Mouse (Mus musculus) fat pad, adult 2 months (tissue): ENCODE measurements around the gene Ica1.

ENCODE experiments used
- DNase-seq: peaks from one replicate; pipeline ENCODE4 v3.0.0-alpha.2; 2011; ENCODE audit warnings: low read depth, low spot score; ENCODE audit errors: extremely low read depth

Gene Ica1

DNA sequence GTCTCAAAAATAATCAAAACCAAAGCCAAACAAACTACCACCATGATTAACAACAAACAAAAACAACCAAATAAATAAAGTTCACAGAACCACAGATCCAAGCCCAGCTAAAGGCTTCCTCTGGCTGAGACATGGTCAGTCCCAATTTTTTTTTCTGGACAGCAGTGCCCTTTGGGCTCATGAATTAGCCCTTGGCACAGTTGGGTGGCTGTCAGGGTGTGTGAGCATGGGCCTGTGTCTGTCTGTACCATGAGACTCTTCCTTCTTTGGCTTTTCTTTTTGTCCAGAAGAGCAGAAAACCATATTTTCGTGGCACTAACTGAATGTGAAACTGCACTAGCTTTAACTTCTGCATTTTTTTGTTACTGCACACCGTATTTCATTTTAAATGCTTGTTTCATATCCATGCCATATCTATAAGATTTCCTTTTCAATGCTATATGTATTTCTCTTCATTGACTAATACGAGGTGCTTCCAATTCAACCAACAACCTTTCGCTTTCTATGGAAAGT, 34.0 kb downstream of the Ica1 start:
- no peak for DNase-seq

DNA sequence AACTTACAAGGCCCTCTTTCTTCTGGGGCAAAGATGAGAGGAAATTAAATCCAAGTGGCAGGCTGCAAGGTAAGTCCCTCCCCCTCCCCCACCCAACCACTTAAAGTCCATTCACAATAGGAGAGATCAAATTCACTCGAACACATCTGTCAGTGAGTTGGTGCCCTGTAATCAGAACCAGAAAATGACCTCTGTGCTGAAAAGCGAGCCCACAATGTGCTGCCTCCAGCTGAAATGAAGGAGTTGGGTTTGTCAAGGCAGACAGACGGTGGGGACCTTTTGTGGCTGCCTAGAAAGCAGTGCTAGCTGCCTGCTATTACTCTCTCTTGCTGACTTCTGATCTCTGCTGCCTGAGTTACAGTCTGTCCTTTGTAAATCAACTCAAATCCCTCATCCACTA, 35.8 kb downstream of the Ica1 start:
- DNase-seq, result no peak

DNA sequence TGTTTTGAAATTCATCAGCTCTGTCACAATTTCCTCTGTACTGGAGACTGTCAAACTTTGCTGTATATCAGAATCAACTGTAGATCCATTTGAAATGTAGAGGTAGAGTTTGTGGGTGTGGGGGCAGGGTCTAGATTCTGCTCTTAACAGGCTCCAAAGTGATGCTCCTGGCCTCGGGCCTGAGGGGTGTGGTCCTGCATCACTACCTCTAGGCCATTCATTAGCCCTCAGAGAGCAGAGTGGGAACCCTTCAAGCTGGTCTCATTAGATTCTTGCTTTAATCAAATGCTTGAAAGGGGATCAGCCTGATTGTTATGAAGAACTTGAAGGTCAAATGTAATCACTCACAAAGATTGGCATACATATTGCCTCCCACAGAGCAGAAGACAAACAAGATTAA, 36.6 kb downstream of the Ica1 start:
- no peak for DNase-seq

DNA sequence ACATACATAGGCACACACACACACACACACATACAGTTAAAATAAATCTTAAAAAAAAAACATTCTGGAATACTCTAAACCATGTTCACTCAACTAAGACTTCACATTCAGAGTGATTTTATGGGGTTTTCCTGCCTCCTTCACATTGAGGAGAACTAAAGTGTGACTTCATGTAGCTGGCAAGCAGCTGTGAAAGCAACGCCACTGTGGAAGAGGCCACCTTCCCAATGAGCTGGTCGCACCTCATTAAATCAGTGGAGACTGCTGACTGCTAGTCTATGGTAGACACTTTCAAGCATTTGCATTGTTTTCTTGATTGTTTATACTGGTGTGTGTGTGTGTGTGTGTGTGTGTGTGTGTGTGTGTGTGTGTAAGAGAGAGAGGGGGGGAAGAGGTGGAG, 38.2 kb downstream of the Ica1 start:
- no peak for DNase-seq

DNA sequence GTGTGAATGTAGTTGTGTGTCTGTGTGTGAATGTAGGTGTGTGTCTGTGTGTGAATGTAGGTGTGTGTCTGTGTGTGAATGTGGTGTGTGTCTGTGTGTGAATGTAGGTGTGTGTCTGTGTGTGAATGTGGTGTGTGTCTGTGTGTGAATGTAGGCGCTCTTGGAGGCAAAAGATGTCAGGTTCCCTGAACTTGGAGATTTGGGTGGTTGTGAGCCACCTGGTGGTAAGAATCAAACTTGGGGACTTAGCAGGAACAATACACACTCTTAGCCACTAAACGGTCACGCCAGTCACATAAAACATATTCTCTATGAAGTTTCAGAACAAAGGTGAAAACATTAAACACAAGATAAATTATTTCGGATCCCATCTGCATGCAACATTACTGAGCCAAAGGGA, 39.9 kb downstream of the Ica1 start:
- DNase-seq, result no peak

DNA sequence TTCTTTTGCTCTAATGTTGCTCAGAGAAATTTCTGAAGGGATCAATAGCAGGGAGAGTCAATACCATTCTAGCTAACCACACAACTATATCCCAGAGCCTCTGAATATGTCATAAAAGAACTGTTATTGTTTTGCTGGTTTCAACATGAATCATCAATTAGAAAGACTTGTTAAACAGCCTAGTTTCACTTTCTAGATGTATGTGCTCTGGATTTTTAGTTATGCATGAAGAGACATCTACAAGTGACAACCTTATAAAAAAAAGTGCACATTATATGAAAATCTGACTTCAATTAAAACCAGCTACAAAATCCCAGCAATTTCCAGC, 41.8 kb downstream of the Ica1 start:
- DNase-seq, result no peak

DNA sequence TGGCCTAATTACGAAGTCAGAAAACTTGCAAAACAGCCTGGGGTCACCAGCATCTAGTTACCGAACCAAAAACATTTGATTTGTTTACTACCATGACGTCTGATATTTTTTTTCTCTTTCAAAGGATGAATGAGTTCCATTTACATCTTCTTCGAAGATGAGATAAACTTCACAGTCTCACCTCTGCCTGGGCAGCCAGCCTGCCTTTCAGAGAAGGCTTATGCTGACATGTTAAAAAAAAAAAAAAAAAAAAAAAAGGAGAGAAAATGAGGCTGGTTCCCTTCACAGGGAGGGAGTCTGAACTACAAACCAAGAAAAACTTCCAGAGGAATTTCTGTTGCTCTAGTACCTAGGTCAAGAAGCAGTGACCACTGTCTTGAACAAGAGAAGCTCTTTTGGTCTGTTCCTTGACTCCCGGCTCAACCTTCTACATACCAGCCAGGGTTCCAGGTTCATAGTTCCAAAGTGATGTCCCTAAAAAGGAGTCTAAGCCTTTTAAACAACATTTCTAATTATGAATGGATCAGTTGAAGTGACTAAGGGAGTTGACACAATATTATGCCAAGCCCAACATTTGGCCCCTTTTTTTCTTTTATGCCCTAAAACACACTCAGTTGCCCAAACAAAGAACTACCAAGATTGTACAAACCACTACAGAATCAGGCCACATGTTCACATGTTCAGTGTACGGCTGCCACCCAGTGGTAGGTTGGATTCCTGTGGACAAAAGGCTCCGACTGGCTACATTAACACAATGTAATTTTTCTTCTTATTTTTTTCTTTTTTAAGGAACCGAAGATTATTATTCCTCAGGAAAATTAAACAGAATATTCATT, 42.4 kb downstream of the Ica1 start:
- no peak for DNase-seq

DNA sequence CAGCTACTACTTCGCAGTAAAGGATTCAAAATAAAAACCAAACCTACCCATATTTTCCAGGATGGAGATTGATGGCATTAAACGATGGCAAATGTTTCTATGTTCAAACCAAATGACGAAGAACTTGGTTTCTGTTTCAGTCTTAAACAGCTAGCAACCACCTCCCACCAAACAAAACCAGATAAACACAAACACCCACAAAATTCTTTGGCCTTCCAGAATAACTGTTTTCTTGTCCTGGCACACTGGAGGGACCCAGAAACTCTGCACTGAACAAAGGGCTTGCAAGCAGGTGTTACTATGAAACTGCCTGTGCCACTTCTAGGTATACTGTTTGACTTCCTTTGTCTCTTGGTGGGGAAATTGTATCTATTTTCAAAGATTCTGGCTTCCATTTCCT, 43.2 kb downstream of the Ica1 start:
- DNase-seq, result no peak

DNA sequence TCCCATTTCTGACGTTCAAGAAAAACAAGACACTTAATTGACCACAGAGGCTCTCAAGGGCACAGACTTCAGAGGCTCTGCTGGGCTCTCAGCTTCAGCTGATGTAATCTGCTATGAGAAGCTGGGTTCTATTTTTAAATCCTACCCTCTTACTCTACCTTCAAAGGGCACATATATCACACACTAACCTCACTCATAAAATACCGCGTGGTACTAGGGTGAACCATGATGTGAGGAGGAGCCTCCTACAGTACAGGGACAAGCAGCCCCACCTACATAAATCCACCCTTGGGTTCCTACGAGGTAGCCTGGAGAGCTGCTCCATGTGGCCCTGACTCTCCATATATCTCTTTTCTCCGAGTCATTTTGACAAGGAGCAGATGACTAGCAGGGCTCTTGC, 45.8 kb downstream of the Ica1 start:
- no peak for DNase-seq

DNA sequence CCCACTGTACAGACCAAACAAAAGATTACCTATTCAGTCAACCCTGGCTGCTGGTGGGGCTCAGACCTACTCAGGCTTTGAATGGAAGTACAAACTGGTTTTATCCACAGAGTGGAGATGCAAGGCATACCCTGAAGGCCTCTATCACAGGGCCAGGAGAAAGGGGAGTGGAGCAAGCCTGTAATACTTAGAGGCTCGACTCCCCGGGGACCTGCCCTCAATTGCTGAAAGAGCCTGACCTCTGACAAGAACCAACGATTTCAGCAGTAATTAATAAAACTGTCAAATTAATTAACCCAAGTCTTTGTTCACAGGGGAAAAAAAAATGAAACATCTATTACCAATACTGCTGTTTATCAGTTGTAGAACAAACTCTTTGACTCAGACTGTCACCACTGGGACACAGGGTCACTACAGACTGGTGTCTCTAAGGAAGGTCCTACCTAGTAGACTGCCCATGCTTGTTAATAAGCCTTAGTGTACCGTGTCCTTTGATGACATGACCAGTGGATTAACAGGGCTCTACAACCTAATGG, 46.6 kb downstream of the Ica1 start:
- no peak for DNase-seq

DNA sequence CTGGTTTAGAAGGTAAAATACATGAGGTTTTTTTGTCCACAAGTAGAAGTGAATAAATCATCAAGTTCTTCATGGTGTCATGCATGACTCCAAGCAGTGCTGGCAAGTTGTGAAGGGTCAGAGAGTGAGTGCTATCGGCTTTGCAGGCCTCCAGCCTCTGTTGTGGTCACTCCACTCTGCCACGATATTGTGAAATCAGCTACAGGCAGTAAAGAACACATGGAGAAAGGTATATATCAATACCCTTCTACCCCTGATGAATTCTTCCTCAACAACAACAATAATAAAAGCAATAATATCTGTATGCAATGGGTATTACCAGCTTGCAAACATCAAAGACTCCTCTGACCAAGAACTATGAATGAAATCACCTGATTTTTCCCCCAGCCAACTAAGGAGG, 47.9 kb downstream of the Ica1 start:
- DNase-seq, result no peak

DNA sequence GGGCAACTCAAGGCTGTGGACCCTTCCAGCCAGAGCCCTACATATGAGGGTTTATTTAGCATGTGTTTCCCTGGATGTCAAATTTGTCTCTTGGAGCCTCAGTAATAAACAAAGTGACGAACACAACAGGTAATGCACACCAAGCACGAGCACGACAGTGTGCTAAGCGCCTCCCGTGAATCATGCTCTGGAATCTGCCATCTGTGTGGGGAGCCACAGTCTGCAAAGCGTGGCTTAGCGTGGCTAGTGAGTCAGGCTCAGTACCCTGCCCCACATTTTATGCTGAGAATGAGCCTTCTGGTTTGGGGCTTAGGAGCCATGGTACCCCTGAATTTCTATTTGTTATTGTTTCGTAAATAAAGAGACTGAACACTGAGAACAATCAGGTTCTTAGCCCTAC, 50.5 kb downstream of the Ica1 start:
- DNase-seq, result no peak

DNA sequence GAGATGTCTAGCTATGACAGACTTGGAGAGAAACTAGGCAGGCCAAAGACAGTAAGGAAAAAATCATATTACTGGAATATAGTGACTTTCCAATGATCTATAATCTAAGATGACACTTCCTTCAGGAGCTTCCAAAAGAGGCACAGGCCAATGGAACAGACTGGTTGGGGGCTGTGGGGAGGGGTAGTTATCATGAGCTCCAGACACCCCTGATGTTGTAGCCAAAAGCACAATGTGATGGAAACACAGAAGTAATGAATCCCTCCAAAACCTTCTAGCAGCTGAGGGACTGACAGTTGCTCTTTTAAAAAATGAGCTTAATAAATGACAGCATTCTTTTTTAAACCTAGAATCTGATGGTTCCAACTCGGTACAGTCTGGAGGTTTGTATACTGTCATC, 52.7 kb downstream of the Ica1 start:
- no peak for DNase-seq

DNA sequence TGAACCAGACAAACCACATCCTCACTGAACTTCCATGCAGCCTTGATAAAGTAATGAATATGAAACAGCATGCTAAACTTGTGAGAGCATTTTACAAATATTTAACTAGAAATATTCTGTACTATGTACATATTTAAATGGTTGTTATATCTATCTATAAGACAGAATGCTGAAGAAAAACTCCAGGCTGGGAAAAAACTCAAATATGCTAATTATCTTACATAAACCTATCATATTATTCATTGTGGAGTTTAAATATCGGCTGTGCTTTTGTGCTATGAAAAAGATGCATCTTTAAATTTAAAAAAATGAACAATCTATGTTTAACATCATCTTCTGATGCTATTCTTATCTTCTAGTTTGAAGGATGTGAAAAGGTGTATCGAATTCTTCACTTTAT, 58.6 kb downstream of the Ica1 start:
- no peak for DNase-seq

DNA sequence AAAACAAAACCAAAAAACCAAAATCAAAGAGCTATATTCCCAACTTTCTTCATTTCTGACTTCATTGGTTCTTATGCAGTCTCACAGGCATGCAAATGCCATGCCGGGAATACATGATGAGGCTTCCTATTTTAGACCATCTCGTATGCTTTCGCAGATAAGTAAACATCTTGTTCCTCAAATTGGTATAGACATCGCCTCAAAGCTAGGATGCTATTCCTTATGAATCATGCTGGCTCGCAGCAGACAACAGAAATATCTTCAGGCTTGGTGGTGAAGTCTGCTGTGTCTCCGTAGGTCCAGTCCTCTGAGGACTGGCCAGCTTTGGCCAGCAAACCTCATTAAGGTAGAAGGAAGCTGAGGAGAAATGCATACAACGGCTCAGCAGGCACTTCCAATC, 60.3 kb downstream of the Ica1 start:
- DNase-seq, result no peak

DNA sequence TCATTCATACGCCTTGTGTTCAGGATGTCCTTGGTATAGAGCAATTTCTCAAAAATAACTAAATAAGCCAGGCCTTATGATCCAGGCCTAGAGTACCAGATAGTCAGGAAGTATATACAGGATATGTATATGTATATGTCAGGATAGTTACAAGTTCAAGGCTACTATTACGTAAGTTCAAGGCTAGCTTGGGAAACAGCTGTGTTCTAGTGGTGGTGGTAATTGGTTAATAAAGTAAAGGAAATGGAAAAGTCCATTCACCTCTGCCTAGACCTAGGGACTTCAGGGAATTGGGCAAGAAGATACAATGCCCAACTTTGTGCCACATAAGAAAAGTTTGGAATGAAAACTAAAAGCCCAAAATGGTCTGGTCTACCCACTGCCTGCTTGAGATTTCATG, 61.7 kb downstream of the Ica1 start:
- no peak for DNase-seq

DNA sequence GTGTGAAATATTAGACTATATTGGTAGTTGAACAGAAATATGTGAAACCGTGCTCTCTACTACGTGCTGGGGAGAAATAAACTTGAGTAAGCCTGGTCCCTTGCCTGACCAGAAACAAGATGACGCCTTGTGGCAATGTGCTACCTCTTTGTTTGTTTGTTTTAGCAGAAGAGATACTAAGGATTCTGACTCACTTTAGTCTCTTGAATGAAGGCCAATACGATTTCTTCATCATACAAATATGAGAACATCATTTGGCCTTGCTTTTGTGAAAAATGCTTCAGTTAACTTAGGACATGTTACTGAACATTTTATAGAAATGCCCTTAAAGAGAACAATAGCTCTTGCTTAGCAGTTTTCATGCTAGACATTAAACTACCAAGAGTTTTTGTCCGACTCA, 67.0 kb downstream of the Ica1 start:
- DNase-seq, result no peak

DNA sequence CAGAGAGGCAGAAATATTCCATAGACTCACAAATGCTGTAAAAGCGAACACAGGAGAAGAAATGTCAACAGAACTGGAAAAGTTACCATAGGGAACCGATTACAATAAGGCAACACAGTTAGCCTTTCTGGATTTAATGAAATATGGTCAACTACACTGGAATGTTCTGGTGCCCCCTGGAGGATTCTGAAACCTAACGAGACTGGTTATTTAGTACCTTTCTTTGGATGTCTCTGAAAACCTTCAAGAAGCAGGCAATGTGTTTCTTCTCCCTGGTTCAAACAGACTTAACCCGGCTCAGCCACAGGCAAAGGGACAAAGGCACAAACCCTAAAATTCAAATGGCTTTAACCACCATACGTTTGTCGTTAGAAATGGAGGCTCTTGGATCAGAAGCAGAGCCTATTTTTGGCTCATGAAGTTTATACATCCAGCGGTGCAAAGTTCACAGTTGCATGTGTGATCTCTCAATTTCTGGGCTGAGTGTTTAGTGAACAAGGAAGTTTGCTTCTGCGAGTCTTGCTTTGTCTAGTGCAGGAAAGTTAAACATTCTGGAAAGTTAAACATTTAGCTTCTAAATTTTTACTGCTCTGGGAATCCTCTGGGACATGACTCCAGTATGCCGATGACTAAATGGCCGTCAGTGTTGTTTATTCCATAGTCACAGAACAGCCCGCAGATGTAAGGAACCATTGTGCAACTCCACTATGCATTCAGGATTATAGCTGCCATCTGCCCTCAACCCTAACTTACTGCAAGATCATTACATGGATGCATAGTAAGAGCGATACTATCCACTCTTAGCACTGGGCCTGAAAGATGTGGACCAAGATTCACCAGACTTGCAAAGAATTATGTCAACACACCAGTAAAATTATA, 83.4 kb downstream of the Ica1 start:
- no peak for DNase-seq

DNA sequence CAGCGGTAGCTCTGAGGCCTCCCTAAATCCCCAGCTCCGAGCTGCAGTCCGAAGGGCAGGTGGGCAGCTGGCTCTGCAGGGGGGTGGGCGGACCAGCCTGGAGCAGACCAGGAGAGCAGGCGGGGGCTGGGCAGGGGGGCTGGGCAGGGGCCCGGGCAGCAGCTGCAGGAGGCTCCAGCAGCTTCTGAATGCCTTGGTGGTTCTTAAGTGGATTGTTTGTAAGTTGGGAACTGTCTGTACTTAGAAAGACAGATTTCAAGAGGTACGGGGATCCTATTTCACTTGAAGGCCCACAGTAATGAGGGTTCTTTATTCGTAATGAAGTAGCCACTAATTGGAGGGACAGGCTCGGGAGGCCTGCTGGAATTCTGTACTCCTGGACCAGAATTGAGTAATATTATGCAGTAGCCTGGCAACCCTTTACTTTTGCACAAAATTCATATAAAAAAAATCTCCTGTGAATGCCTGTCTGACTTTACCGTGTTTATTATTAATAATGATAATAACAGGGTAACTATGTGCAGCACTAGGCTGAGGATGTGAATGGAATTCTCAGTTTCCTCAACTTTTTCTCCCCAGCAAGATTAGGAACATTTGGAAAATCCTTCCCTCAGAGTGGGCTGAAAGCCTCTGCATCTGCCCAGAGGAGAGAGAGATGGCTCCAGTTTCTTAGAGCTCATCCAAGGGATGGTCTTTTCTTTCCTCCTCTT, 84.2 kb downstream of the Ica1 start:
- DNase-seq, result no peak

DNA sequence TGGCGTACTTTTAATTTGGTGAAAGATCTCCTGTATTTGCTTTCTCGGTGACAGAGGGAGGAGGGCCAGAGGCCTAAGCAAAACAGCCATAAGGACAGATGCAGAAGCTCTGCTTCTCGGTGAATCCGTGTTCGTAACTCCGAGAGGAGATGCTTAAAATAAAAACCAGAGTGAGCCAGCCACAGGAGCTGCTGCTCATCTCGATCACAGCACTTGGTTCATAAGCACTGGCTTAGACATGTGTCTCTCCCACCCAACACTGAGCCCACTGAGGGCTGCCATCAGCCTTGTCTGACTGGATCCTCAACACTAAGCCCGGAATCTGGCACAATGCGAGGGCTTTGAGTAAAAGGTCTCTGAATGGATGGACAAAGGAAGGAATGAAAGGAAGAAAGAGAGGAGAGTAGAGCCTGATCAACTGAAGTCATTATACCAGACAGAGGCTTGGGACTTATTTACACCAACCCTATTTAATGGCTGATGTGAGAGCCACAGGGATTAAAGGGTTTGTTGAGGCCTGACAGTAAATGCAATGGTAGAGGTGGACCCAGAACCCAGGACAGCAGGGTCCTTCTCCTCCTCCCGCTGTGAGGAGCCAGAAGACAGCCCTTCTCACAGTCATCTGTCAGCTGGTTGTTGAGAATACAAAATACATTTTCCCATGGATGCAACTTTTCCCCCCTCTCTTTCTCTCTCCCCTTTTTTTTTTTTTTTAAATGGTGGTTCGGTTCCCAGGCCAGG, 85.0 kb downstream of the Ica1 start:
- DNase-seq, result no peak
